Mouse (Mus musculus) limb, embryonic 14.5 days (tissue): Measurements from ENCODE around the gene Kcnk13. TPM values are rescaled to one million over a fixed set of nuclear protein-coding genes. Genes with fewer than 3 reads are reported as not detected.

Experiments
- ATAC-seq: fragments of 200-750 bp; cut with Nextera tagmentation; 2 replicates; pipeline ENCODE4 v1.8.0; 2017; ENCODE audit warnings: low read depth, moderate number of reproducible peaks, moderate TSS enrichment; ENCODE audit not compliant: low FRiP score
- DNase-seq: peaks from one replicate; pipeline ENCODE4 v3.0.0-alpha.2; 2015; ENCODE audit warnings: low spot score
- H3K27ac ChIP-seq: fragments of 300-500 bp; sonication (generic); replicated peaks from 2 replicates; pipeline ENCODE4 v1.5.1; 2014; ENCODE audit warnings: low read depth, mild to moderate bottlenecking, low read length, moderate library complexity, mixed read lengths
- H3K27me3 ChIP-seq: fragments of 300-500 bp; sonication (generic); 2 replicates; pipeline ENCODE4 v1.6.1; 2014; ENCODE audit warnings: low read length, mixed read lengths; ENCODE audit not compliant: control insufficient read depth, insufficient read depth
- H3K36me3 ChIP-seq: fragments of 300-500 bp; sonication (generic); 2 replicates; pipeline ENCODE4 v1.6.1; 2014; ENCODE audit warnings: mild to moderate bottlenecking, low read length, moderate library complexity, mixed read lengths; ENCODE audit not compliant: control insufficient read depth, insufficient read depth
- H3K4me1 ChIP-seq: fragments of 300-500 bp; sonication (generic); 2 replicates; pipeline ENCODE4 v1.6.1; 2014; ENCODE audit warnings: antibody characterized with exemption, low read length, mixed read lengths; ENCODE audit not compliant: control insufficient read depth, insufficient read depth
- H3K4me2 ChIP-seq: fragments of 300-500 bp; sonication (generic); replicated peaks from 2 replicates; pipeline ENCODE4 v1.6.1; 2014; ENCODE audit warnings: low read depth, mild to moderate bottlenecking, low read length, moderate library complexity; ENCODE audit not compliant: severe bottlenecking
- H3K4me3 ChIP-seq: fragments of 300-500 bp; sonication (generic); replicated peaks from 2 replicates; pipeline ENCODE4 v1.5.1; 2014; ENCODE audit warnings: low read length
- H3K9ac ChIP-seq: fragments of 300-500 bp; sonication (generic); 2 replicates; pipeline ENCODE4 v1.6.1; 2014; ENCODE audit warnings: mild to moderate bottlenecking, low read depth, low read length, moderate library complexity; ENCODE audit not compliant: severe bottlenecking
- H3K9me3 ChIP-seq: fragments of 300-500 bp; sonication (generic); 2 replicates; pipeline ENCODE4 v1.6.1; 2016; ENCODE audit warnings: low read length; ENCODE audit not compliant: control insufficient read depth
- POLR2A ChIP-seq: fragments of 200-500 bp; IDR thresholded peaks from 2 replicates; pipeline ENCODE4 v1.8.0; 2012; ENCODE audit warnings: inconsistent platforms, mild to moderate bottlenecking, moderate library complexity, borderline replicate concordance; ENCODE audit not compliant: insufficient read depth, insufficient read length; ENCODE audit errors: extremely low read depth
- WGBS: fragments of 180-500 bp; shearing (Covaris S2); extraction: QIAGEN DNeasy Blood & Tissue Kit; methylation state at CpG from one replicate; pipeline ENCODE4 v1.1.7; 2014; 5-methylcytosine and 5-hydroxymethylcytosine counted together
- polyA plus RNA-seq, 2 experiments: library from polyadenylated mRNA; depleted of rRNA in 1 of 2; stranded (reverse) in 1 of 2; unstranded in 1 of 2; fragments of >200 nt; fragmentation: Nextera tagmentation in 1 of 2; extraction: Ambion mirVana in 1 of 2; gene quantifications; 2 replicates each; pipeline versions ENCODE4 v1.2.1 to v1.2.3; 2012 to 2014

Kcnk13 gene
- polyA plus RNA-seq, 2 experiments: 1.7 to 2.4 TPM

- Histone ChIP-seq H3K27ac (no peak overlapping the region), H3K27me3 (peaks cover 5% of the 10 kb centered on the region; the same call in 1 of the 2 replicates), H3K4me2 (no peak overlapping the region), H3K9ac (no peak overlapping the region), H3K9me3 (no peaks in the 10 kb centered on the region), H3K4me1 (no peaks in the 10 kb centered on the region), H3K4me3 (no peak overlapping the region), H3K36me3 (peaks cover 10% of the 10 kb centered on the region; the same call in 1 of the 2 replicates)
- TF ChIP-seq POLR2A: no peak
- DNase-seq (no peak), ATAC-seq (no peak)
- 60% methylated on average over 9 of the region's 9 CpGs for WGBS
Measured at GRCm38 (mm10) chr12:99958068-99959060, 5.9 kb upstream of the Kcnk13 start.

- Histone ChIP-seq H3K4me3 (no peak overlapping the region), H3K4me2 (no peak overlapping the region), H3K4me1 (peaks cover 2% of the 10 kb centered on the region; the same call in 1 of the 2 replicates), H3K9me3 (no peaks in the 10 kb centered on the region), H3K27me3 (peaks cover 15% of the 10 kb centered on the region), H3K27ac (no peak overlapping the region), H3K9ac (no peak overlapping the region), H3K36me3 (peaks cover 10% of the 10 kb centered on the region; the same call in 1 of the 2 replicates)
- TF ChIP-seq POLR2A: no peak
- no peak for ATAC-seq
- DNase-seq: no peak
Measured at GRCm38 (mm10) chr12:99959291-99959690, 5.0 kb upstream of the Kcnk13 start.

- Histone ChIP-seq H3K27me3 (peaks cover 21% of the 10 kb centered on the region), H3K4me2 (no peak overlapping the region), H3K9me3 (no peaks in the 10 kb centered on the region), H3K27ac (no peak overlapping the region), H3K9ac (no peak overlapping the region), H3K4me1 (peaks cover 3% of the 10 kb centered on the region; the same call in 1 of the 2 replicates), H3K36me3 (peaks cover 10% of the 10 kb centered on the region; the same call in 1 of the 2 replicates), H3K4me3 (no peak overlapping the region)
- WGBS: 31% methylated on average over 10 of the region's 10 CpGs
- DNase-seq: no peak
- ATAC-seq: no peak
- no peak for TF ChIP-seq POLR2A
Measured at GRCm38 (mm10) chr12:99959930-99960329, 4.4 kb upstream of the Kcnk13 start.

GRCm38 (mm10) chr12:99960675-99961074, 3.6 kb upstream of the Kcnk13 start:
- WGBS: 91% methylated on average over 7 of the region's 7 CpGs
- Histone ChIP-seq H3K27ac (no peak overlapping the region), H3K36me3 (0 out of 2 replicates have a peak, but pooled peaks cover 4% of the 10 kb centered on the region), H3K4me3 (no peak overlapping the region), H3K9me3 (no peaks in the 10 kb centered on the region), H3K9ac (no peak overlapping the region), H3K4me2 (no peak overlapping the region), H3K4me1 (peaks cover 4% of the 10 kb centered on the region; the same call in 1 of the 2 replicates), H3K27me3 (peaks cover 28% of the 10 kb centered on the region)
- no peak for ATAC-seq
- TF ChIP-seq POLR2A: no peak
- no peak for DNase-seq

GRCm38 (mm10) chr12:99965203-99966115, 1.2 kb downstream of the Kcnk13 start:
- WGBS: under 1% methylated on average over 68 of the region's 77 CpGs

More at GRCm38 (mm10) chr12:99965203-99966115, 1.2 kb downstream of the Kcnk13 start:
- H3K9ac ChIP-seq: peak overlapping the region; percentile 46
- H3K4me3 ChIP-seq: peak overlapping the region; percentile 49
- no peaks in the 10 kb centered on the region for H3K9me3 ChIP-seq
- H3K27ac ChIP-seq: no peak overlapping the region
- H3K4me1 ChIP-seq: peaks cover 11% of the 10 kb centered on the region; the same call in 1 of the 2 replicates
- DNase-seq (no peak), ATAC-seq (no peak)
- peak overlapping the region; percentile 93 for H3K4me2 ChIP-seq
- no peaks in the 10 kb centered on the region for H3K36me3 ChIP-seq
- no peak for TF ChIP-seq POLR2A
- peaks cover 55% of the 10 kb centered on the region for H3K27me3 ChIP-seq
